Mouse (Mus musculus): ENCODE data around the gene Nos1. TPM values are rescaled to one million over a fixed set of nuclear protein-coding genes. Genes with fewer than 3 reads are reported as not detected.

The Nos1 gene
- polyA plus RNA-seq, 1 experiment from 2014 or later = 1.4 TPM

GRCm38 (mm10) chr5:117840988-117841387, 60.2 kb downstream of the Nos1 start:
- H3K9ac ChIP-seq = no peak overlapping the region
- no peaks in the 10 kb centered on the region for H3K9me3 ChIP-seq
- ATAC-seq (ENCODE audit: insufficient read depth, low FRiP score, low read depth) = no peak
- no peak overlapping the region for H3K4me2 ChIP-seq
- H3K27ac ChIP-seq = no peak overlapping the region
- H3K4me1 ChIP-seq = no peaks in the 10 kb centered on the region
- H3K36me3 ChIP-seq = no peaks in the 10 kb centered on the region
- H3K27me3 ChIP-seq (replicated peaks) = peaks cover 70% of the 10 kb centered on the region
- 21% methylated on average over 5 of the region's 5 CpGs for WGBS
- H3K4me3 ChIP-seq (replicated peaks) = no peak overlapping the region

GRCm38 (mm10) chr5:117841651-117842347, 61.0 kb downstream of the Nos1 start:
- H3K9me3 ChIP-seq = no peaks in the 10 kb centered on the region
- no peak for ATAC-seq (ENCODE audit: insufficient read depth, low FRiP score, low read depth)
- H3K9ac ChIP-seq = no peak overlapping the region
- no peaks in the 10 kb centered on the region for H3K4me1 ChIP-seq
- 0 out of 2 replicates have a peak overlapping the region, but pooled peaks have one; percentile 23 for H3K4me2 ChIP-seq
- H3K27me3 ChIP-seq (replicated peaks) = peaks cover 70% of the 10 kb centered on the region
- H3K27ac ChIP-seq = no peak overlapping the region
- H3K4me3 ChIP-seq (replicated peaks) = no peak overlapping the region
- H3K36me3 ChIP-seq = no peaks in the 10 kb centered on the region
- 2% methylated on average over 43 of the region's 44 CpGs for WGBS

GRCm38 (mm10) chr5:117842699-117843098, 61.9 kb downstream of the Nos1 start:
- no peak for ATAC-seq (ENCODE audit: insufficient read depth, low FRiP score, low read depth)
- Histone ChIP-seq H3K4me1 (no peaks in the 10 kb centered on the region), H3K9ac (no peak overlapping the region), H3K9me3 (no peaks in the 10 kb centered on the region), H3K27ac (no peak overlapping the region), H3K36me3 (no peaks in the 10 kb centered on the region), H3K27me3 (replicated peaks) (peaks cover 67% of the 10 kb centered on the region), H3K4me2 (no peak overlapping the region), H3K4me3 (replicated peaks) (no peak overlapping the region)
- WGBS = 7% methylated on average over 14 of the region's 14 CpGs

- ATAC-seq (ENCODE audit: insufficient read depth, low FRiP score, low read depth) = no peak
- H3K4me3 ChIP-seq (replicated peaks) = no peak overlapping the region
- no peak overlapping the region for H3K4me2 ChIP-seq
- 20% methylated on average over 1 of the region's 1 CpGs for WGBS
- peaks cover 48% of the 10 kb centered on the region for H3K27me3 ChIP-seq (replicated peaks)
- no peak overlapping the region for H3K27ac ChIP-seq
- no peak overlapping the region for H3K9ac ChIP-seq
- H3K4me1 ChIP-seq = no peaks in the 10 kb centered on the region
- H3K36me3 ChIP-seq = no peaks in the 10 kb centered on the region
- no peaks in the 10 kb centered on the region for H3K9me3 ChIP-seq
Measured at GRCm38 (mm10) chr5:117844611-117845010, 63.8 kb downstream of the Nos1 start.

- Histone ChIP-seq H3K9me3 (no peaks in the 10 kb centered on the region), H3K4me3 (replicated peaks) (no peak overlapping the region), H3K4me2 (no peak overlapping the region), H3K27ac (no peak overlapping the region), H3K9ac (no peak overlapping the region), H3K4me1 (no peaks in the 10 kb centered on the region), H3K36me3 (no peaks in the 10 kb centered on the region), H3K27me3 (replicated peaks) (no peaks in the 10 kb centered on the region)
- no peak for ATAC-seq (ENCODE audit: insufficient read depth, low FRiP score, low read depth)
- 76% methylated on average over 12 of the region's 12 CpGs for whole genome bisulfite sequencing
Measured at GRCm38 (mm10) chr5:117850474-117850873, 69.6 kb downstream of the Nos1 start.

GRCm38 (mm10) chr5:117853741-117854140, 72.9 kb downstream of the Nos1 start:
- H3K9me3 ChIP-seq = no peaks in the 10 kb centered on the region
- 69% methylated on average over 10 of the region's 10 CpGs for WGBS
- no peak overlapping the region for H3K27ac ChIP-seq

GRCm38 (mm10) chr5:117864588-117865300, 83.9 kb downstream of the Nos1 start:
- no peak for ATAC-seq (ENCODE audit: insufficient read depth, low FRiP score, low read depth)
- H3K4me2 ChIP-seq = no peak overlapping the region
- H3K36me3 ChIP-seq = no peaks in the 10 kb centered on the region
- H3K27ac ChIP-seq = no peak overlapping the region
- no peak overlapping the region for H3K4me3 ChIP-seq (replicated peaks)
- H3K27me3 ChIP-seq (replicated peaks) = no peaks in the 10 kb centered on the region; the same call in 1 of the 2 replicates
- H3K4me1 ChIP-seq = no peaks in the 10 kb centered on the region
- H3K9ac ChIP-seq = no peak overlapping the region
- H3K9me3 ChIP-seq = no peaks in the 10 kb centered on the region
- WGBS = 20% methylated on average over 11 of the region's 13 CpGs

More at GRCm38 (mm10) chr5:117853741-117854140, 72.9 kb downstream of the Nos1 start:
- H3K9ac ChIP-seq = no peak overlapping the region
- no peak overlapping the region for H3K4me3 ChIP-seq (replicated peaks)
- ATAC-seq (ENCODE audit: insufficient read depth, low FRiP score, low read depth) = no peak
- no peak overlapping the region for H3K4me2 ChIP-seq
- H3K4me1 ChIP-seq = no peaks in the 10 kb centered on the region
- H3K36me3 ChIP-seq = no peaks in the 10 kb centered on the region
- H3K27me3 ChIP-seq (replicated peaks) = no peaks in the 10 kb centered on the region

- no peak overlapping the region for H3K27ac ChIP-seq
- no peaks in the 10 kb centered on the region for H3K9me3 ChIP-seq
- no peaks in the 10 kb centered on the region for H3K36me3 ChIP-seq
- ATAC-seq (ENCODE audit: insufficient read depth, low FRiP score, low read depth) = no peak
- WGBS = 59% methylated on average over 16 of the region's 16 CpGs
- no peaks in the 10 kb centered on the region for H3K4me1 ChIP-seq
- H3K9ac ChIP-seq = no peak overlapping the region
- H3K27me3 ChIP-seq (replicated peaks) = no peaks in the 10 kb centered on the region; the same call in 1 of the 2 replicates
- H3K4me2 ChIP-seq = no peak overlapping the region
- H3K4me3 ChIP-seq (replicated peaks) = no peak overlapping the region
Measured at GRCm38 (mm10) chr5:117865876-117866275, 85.0 kb downstream of the Nos1 start.

- Histone ChIP-seq H3K4me3 (replicated peaks) (no peak overlapping the region), H3K27me3 (replicated peaks) (no peaks in the 10 kb centered on the region), H3K36me3 (no peaks in the 10 kb centered on the region), H3K4me1 (no peaks in the 10 kb centered on the region), H3K4me2 (no peak overlapping the region), H3K27ac (no peak overlapping the region), H3K9me3 (no peaks in the 10 kb centered on the region), H3K9ac (no peak overlapping the region)
- WGBS = 68% methylated on average over 1 of the region's 1 CpGs
- no peak for ATAC-seq (ENCODE audit: insufficient read depth, low FRiP score, low read depth)
Measured at GRCm38 (mm10) chr5:117871614-117872013, 90.8 kb downstream of the Nos1 start.

GRCm38 (mm10) chr5:117873807-117874206, 93.0 kb downstream of the Nos1 start:
- H3K9me3 ChIP-seq = no peaks in the 10 kb centered on the region
- WGBS = 83% methylated on average over 8 of the region's 8 CpGs
- H3K4me2 ChIP-seq = no peak overlapping the region

GRCm38 (mm10) chr5:117874236-117874635, 93.4 kb downstream of the Nos1 start:
- ATAC-seq (ENCODE audit: insufficient read depth, low FRiP score, low read depth) = no peak
- Histone ChIP-seq H3K9me3 (no peaks in the 10 kb centered on the region), H3K9ac (no peak overlapping the region), H3K36me3 (no peaks in the 10 kb centered on the region), H3K27ac (no peak overlapping the region), H3K4me3 (replicated peaks) (no peak overlapping the region), H3K27me3 (replicated peaks) (no peaks in the 10 kb centered on the region), H3K4me1 (no peaks in the 10 kb centered on the region), H3K4me2 (no peak overlapping the region)
- 77% methylated on average over 7 of the region's 7 CpGs for WGBS

More at GRCm38 (mm10) chr5:117873807-117874206, 93.0 kb downstream of the Nos1 start:
- Histone ChIP-seq H3K27ac (no peak overlapping the region), H3K27me3 (replicated peaks) (no peaks in the 10 kb centered on the region), H3K4me3 (replicated peaks) (no peak overlapping the region), H3K4me1 (no peaks in the 10 kb centered on the region), H3K36me3 (no peaks in the 10 kb centered on the region), H3K9ac (no peak overlapping the region)
- no peak for ATAC-seq (ENCODE audit: insufficient read depth, low FRiP score, low read depth)

- Histone ChIP-seq H3K4me2 (no peak overlapping the region), H3K27me3 (replicated peaks) (no peaks in the 10 kb centered on the region), H3K9me3 (no peaks in the 10 kb centered on the region), H3K36me3 (no peaks in the 10 kb centered on the region), H3K4me3 (replicated peaks) (no peak overlapping the region), H3K27ac (no peak overlapping the region), H3K4me1 (no peaks in the 10 kb centered on the region), H3K9ac (no peak overlapping the region)
- WGBS = 36% methylated on average over 14 of the region's 14 CpGs
- ATAC-seq (ENCODE audit: insufficient read depth, low FRiP score, low read depth) = no peak
Measured at GRCm38 (mm10) chr5:117879136-117879535, 98.3 kb downstream of the Nos1 start.
